Mouse (Mus musculus): Measurements from ENCODE around the gene Ccdc81.

Gene Ccdc81

GRCm38 (mm10) chr7:89903442-89904343 lies at the start of gene Ccdc81:
TSS of gene Ccdc81 (minus strand) at chr7:89903629.
- peak; percentile 21 for DNase-seq (ENCODE audit: extremely low spot score, low spot score)

GRCm38 (mm10) chr7:89949403-89949802 lies 46.0 kb upstream of the Ccdc81 start:
- DNase-seq (ENCODE audit: extremely low spot score, low spot score) = no peak

GRCm38 (mm10) chr7:89948026-89948425 lies 44.6 kb upstream of the Ccdc81 start:
- no peak for DNase-seq (ENCODE audit: extremely low spot score, low spot score)

GRCm38 (mm10) chr7:89940571-89941463 lies 37.4 kb upstream of the Ccdc81 start, which contains the start of gene Hikeshi:
TSS of gene Hikeshi (minus strand) at chr7:89941204.
- peak; percentile 93 for DNase-seq (ENCODE audit: extremely low spot score, low spot score)

GRCm38 (mm10) chr7:89939497-89940353 lies 36.3 kb upstream of the Ccdc81 start:
- no peak for DNase-seq (ENCODE audit: extremely low spot score, low spot score)

- no peak for DNase-seq (ENCODE audit: extremely low spot score, low spot score)
Measured at GRCm38 (mm10) chr7:89923441-89924180, 20.2 kb upstream of the Ccdc81 start.

- no peak for DNase-seq (ENCODE audit: extremely low spot score, low spot score)
Measured at GRCm38 (mm10) chr7:89917776-89918175, 14.3 kb upstream of the Ccdc81 start.

GRCm38 (mm10) chr7:89916711-89917110 lies 13.3 kb upstream of the Ccdc81 start:
- no peak for DNase-seq (ENCODE audit: extremely low spot score, low spot score)

GRCm38 (mm10) chr7:89913432-89914158 lies 10.2 kb upstream of the Ccdc81 start:
- DNase-seq (ENCODE audit: extremely low spot score, low spot score) = no peak

- DNase-seq (ENCODE audit: extremely low spot score, low spot score) = no peak
Measured at GRCm38 (mm10) chr7:89912356-89912755, 8.9 kb upstream of the Ccdc81 start.

- no peak for DNase-seq (ENCODE audit: extremely low spot score, low spot score)
Measured at GRCm38 (mm10) chr7:89909711-89910110, 6.3 kb upstream of the Ccdc81 start.

GRCm38 (mm10) chr7:89908899-89909621 lies 5.6 kb upstream of the Ccdc81 start:
- no peak for DNase-seq (ENCODE audit: extremely low spot score, low spot score)

GRCm38 (mm10) chr7:89908421-89908820 lies 5.0 kb upstream of the Ccdc81 start:
- no peak for DNase-seq (ENCODE audit: extremely low spot score, low spot score)

GRCm38 (mm10) chr7:89907950-89908349 lies 4.5 kb upstream of the Ccdc81 start:
- DNase-seq (ENCODE audit: extremely low spot score, low spot score) = peak; percentile 76

- no peak for DNase-seq (ENCODE audit: extremely low spot score, low spot score)
Measured at GRCm38 (mm10) chr7:89903007-89903406, 422 bp downstream of the Ccdc81 start.

- DNase-seq (ENCODE audit: extremely low spot score, low spot score) = no peak
Measured at GRCm38 (mm10) chr7:89891856-89892255, 11.6 kb downstream of the Ccdc81 start.

GRCm38 (mm10) chr7:89891412-89891811 lies 12.0 kb downstream of the Ccdc81 start:
- no peak for DNase-seq (ENCODE audit: extremely low spot score, low spot score)

- no peak for DNase-seq (ENCODE audit: extremely low spot score, low spot score)
Measured at GRCm38 (mm10) chr7:89884551-89884950, 18.9 kb downstream of the Ccdc81 start.

GRCm38 (mm10) chr7:89879686-89880085 lies 23.7 kb downstream of the Ccdc81 start:
- DNase-seq (ENCODE audit: extremely low spot score, low spot score) = no peak

All from neural tube, embryonic 10.5 days (tissue).